Mouse (Mus musculus) testis, adult 2 months (tissue): ENCODE measurements around the gene Zmynd10. TPM values are rescaled to one million over a fixed set of nuclear protein-coding genes. Genes with fewer than 3 reads are reported as not detected.
"Not testable (repeated sequence)": the region's sequence is repeated elsewhere in the genome, so short reads cannot be mapped to it uniquely, and the experiment has no call there.

Experiments
- H3K27ac ChIP-seq: fragments of 200-500 bp; 2 replicates; pipeline ENCODE4 v1.5.1; 2012; ENCODE audit warnings: low read depth, low read length; ENCODE audit not compliant: control insufficient read depth, insufficient read depth
- H3K27me3 ChIP-seq: fragments of 200-500 bp; 2 replicates; pipeline ENCODE4 v1.6.1; 2012; ENCODE audit warnings: mild to moderate bottlenecking, low read length, moderate library complexity; ENCODE audit not compliant: control insufficient read depth, insufficient read depth
- H3K36me3 ChIP-seq: fragments of 200-500 bp; 2 replicates; pipeline ENCODE4 v1.6.1; 2012; ENCODE audit warnings: mild to moderate bottlenecking, low read length; ENCODE audit not compliant: control insufficient read depth, insufficient read depth
- H3K4me1 ChIP-seq: fragments of 200-500 bp; 2 replicates; pipeline ENCODE4 v1.6.1; 2012; ENCODE audit warnings: low read length; ENCODE audit not compliant: control insufficient read depth, insufficient read depth
- H3K4me3 ChIP-seq: fragments of 200-500 bp; 2 replicates; pipeline ENCODE4 v1.5.1; 2012; ENCODE audit warnings: low read depth, mild to moderate bottlenecking, low read length, moderate library complexity, mixed read lengths; ENCODE audit not compliant: control insufficient read depth
- CTCF ChIP-seq: fragments of 200-500 bp; IDR thresholded peaks from 2 replicates; pipeline ENCODE4 v1.5.1; 2012; ENCODE audit warnings: low read depth, mild to moderate bottlenecking, inconsistent platforms, low read length, moderate library complexity; ENCODE audit not compliant: control insufficient read depth, insufficient read depth, insufficient replicate concordance
- POLR2A ChIP-seq: fragments of 200-500 bp; IDR thresholded peaks from 2 replicates; pipeline ENCODE4 v1.6.1; 2012; ENCODE audit warnings: low read depth, mild to moderate bottlenecking, inconsistent platforms, low read length, moderate library complexity; ENCODE audit not compliant: control insufficient read depth
- polyA plus RNA-seq: library from polyadenylated mRNA; depleted of rRNA; stranded (reverse); fragments of >200 nt; gene quantifications from 2 replicates; pipeline ENCODE4 v1.2.3, GENCODE M21; 2012

Zmynd10 gene
- polyA plus RNA-seq, 1 experiment: 245 TPM

- Histone ChIP-seq H3K36me3 (no peaks in the 10 kb centered on the region), H3K27ac (peak overlapping the region; percentile 91), H3K4me1 (peaks cover 28% of the 10 kb centered on the region), H3K27me3 (no peaks in the 10 kb centered on the region), H3K4me3 (peak overlapping the region; percentile 93)
- no peak for TF ChIP-seq CTCF
- TF ChIP-seq POLR2A: 0 out of 2 replicates have a peak, but pooled peaks have one; percentile 21
Measured at GRCm38 (mm10) chr9:107568331-107569261, 21.5 kb downstream of the Zmynd10 start.

- H3K27me3 ChIP-seq: no peaks in the 10 kb centered on the region
- TF ChIP-seq CTCF: no peak
- no peak for TF ChIP-seq POLR2A
- peak overlapping the region; percentile 91 for H3K27ac ChIP-seq
- peaks cover 23% of the 10 kb centered on the region for H3K4me1 ChIP-seq
- no peaks in the 10 kb centered on the region for H3K36me3 ChIP-seq
- peak overlapping the region; percentile 93 for H3K4me3 ChIP-seq
Measured at GRCm38 (mm10) chr9:107569270-107569669, 22.2 kb downstream of the Zmynd10 start.

GRCm38 (mm10) chr9:107570016-107570415, 22.9 kb downstream of the Zmynd10 start:
- Histone ChIP-seq H3K27ac (no peak overlapping the region), H3K36me3 (no peaks in the 10 kb centered on the region), H3K4me3 (no peak overlapping the region), H3K27me3 (no peaks in the 10 kb centered on the region), H3K4me1 (peaks cover 23% of the 10 kb centered on the region)
- no peak for TF ChIP-seq CTCF
- TF ChIP-seq POLR2A: no peak

GRCm38 (mm10) chr9:107570845-107571244, 23.7 kb downstream of the Zmynd10 start:
- Histone ChIP-seq H3K36me3 (no peaks in the 10 kb centered on the region), H3K4me3 (no peak overlapping the region), H3K4me1 (peaks cover 23% of the 10 kb centered on the region), H3K27ac (no peak overlapping the region), H3K27me3 (no peaks in the 10 kb centered on the region)
- TF ChIP-seq CTCF: no peak
- no peak for TF ChIP-seq POLR2A

GRCm38 (mm10) chr9:107571534-107572326, 24.6 kb downstream of the Zmynd10 start:
- TF ChIP-seq POLR2A: no peak
- TF ChIP-seq CTCF: no peak
- Histone ChIP-seq H3K4me1 (peaks cover 24% of the 10 kb centered on the region), H3K4me3 (no peak overlapping the region), H3K36me3 (no peaks in the 10 kb centered on the region), H3K27ac (no peak overlapping the region), H3K27me3 (no peaks in the 10 kb centered on the region)

GRCm38 (mm10) chr9:107572327-107572662, 25.2 kb downstream of the Zmynd10 start:
- Histone ChIP-seq H3K27me3 (no peaks in the 10 kb centered on the region), H3K4me1 (peaks cover 23% of the 10 kb centered on the region), H3K4me3 (no peak overlapping the region), H3K27ac (no peak overlapping the region), H3K36me3 (no peaks in the 10 kb centered on the region)
- TF ChIP-seq POLR2A (no peak), CTCF (no peak)

GRCm38 (mm10) chr9:107573774-107574173, 26.7 kb downstream of the Zmynd10 start:
- peaks cover 12% of the 10 kb centered on the region for H3K4me1 ChIP-seq
- H3K27me3 ChIP-seq, H3K4me3 ChIP-seq, H3K36me3 ChIP-seq, H3K27ac ChIP-seq: not testable (repeated sequence)
